Mouse (Mus musculus): ENCODE measurements around the gene Tmem88.

GRCm38 (mm10) chr11:69447299-69447698, 49.3 kb upstream of the Tmem88 start:
- no peak for TF ChIP-seq CTCF (IDR thresholded peaks at IDR 0.05)
- TF ChIP-seq EP300 (IDR thresholded peaks at IDR 0.05) = no peak
